Mouse (Mus musculus): Measurements from ENCODE around the gene 3110082J24Rik. TPM values are rescaled to one million over a fixed set of nuclear protein-coding genes. Genes with fewer than 3 reads are reported as not detected.
A peak's percentile ranks its signal among the peaks of the same experiment; 100 is the strongest.

Gene 3110082J24Rik
- polyA plus RNA-seq (2012), result not detected in 2 replicates

GRCm38 (mm10) chr5:30105668-30106300, at the start of gene 3110082J24Rik:
Gene 3110082J24Rik (minus strand): TSS chr5:30106086.
- Histone ChIP-seq H3K36me3 (ENCODE audit: control insufficient read depth) (no peaks in the 10 kb centered on the region), H3K4me1 (ENCODE audit: control insufficient read depth) (no peaks in the 10 kb centered on the region), H3K27me3 (ENCODE audit: control insufficient read depth) (peaks cover 86% of the 10 kb centered on the region), H3K9me3 (ENCODE audit: control insufficient read depth, low read length) (peaks cover 22% of the 10 kb centered on the region), H3K4me3 (replicated peaks) (no peak within 1 kb of the TSS)
- TF ChIP-seq TAL1 (IDR thresholded peaks at IDR 0.05; ENCODE audit: low read length), result no peak
- no peak for TF ChIP-seq GATA1 (IDR thresholded peaks at IDR 0.05; ENCODE audit: low read length)

DNA sequence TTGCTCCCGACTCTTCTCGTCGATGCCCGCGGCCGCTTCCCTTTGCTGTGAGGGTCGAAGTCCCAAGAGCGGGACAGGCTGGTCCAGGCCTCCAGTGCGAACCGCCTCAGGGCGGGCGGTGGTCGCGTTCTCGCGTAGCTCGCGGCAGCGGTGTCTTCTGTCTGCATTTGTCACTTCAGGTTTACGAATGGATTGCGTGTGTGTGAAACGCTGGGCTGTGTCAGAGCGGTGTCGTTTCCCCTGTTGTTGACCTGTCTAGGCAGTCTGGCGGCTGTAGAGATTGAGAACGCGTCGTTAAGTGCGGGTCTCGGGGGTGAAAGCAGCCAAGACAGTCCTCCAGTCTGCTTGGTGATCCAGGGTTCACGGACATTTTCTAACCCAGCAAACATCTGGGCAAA, 49.5 kb upstream of the 3110082J24Rik start:
- TF ChIP-seq TAL1 (IDR thresholded peaks at IDR 0.05; ENCODE audit: low read length), result no peak
- TF ChIP-seq GATA1 (IDR thresholded peaks at IDR 0.05; ENCODE audit: low read length), result no peak
- Histone ChIP-seq H3K9me3 (ENCODE audit: control insufficient read depth, low read length) (no peaks in the 10 kb centered on the region), H3K27me3 (ENCODE audit: control insufficient read depth) (no peaks in the 10 kb centered on the region), H3K4me3 (replicated peaks) (peak overlapping the region; percentile 100), H3K4me1 (ENCODE audit: control insufficient read depth) (peaks cover 30% of the 10 kb centered on the region), H3K36me3 (ENCODE audit: control insufficient read depth) (peaks cover 12% of the 10 kb centered on the region)

- H3K4me1 ChIP-seq (ENCODE audit: control insufficient read depth), result peaks cover 29% of the 10 kb centered on the region
- peaks cover 12% of the 10 kb centered on the region for H3K36me3 ChIP-seq (ENCODE audit: control insufficient read depth)
- H3K9me3 ChIP-seq (ENCODE audit: control insufficient read depth, low read length), result no peaks in the 10 kb centered on the region
- TF ChIP-seq GATA1 (IDR thresholded peaks at IDR 0.05; ENCODE audit: low read length) (no peak), TAL1 (IDR thresholded peaks at IDR 0.05; ENCODE audit: low read length) (no peak)
- H3K27me3 ChIP-seq (ENCODE audit: control insufficient read depth), result no peaks in the 10 kb centered on the region
- peak within 1 kb of the TSS; percentile 100 for H3K4me3 ChIP-seq (replicated peaks)
These were observed 48.8 kb upstream of the 3110082J24Rik start, which contains the start of the genes Hadha and Hadhb for GRCm38 (mm10) chr5:30154474-30155394. Gene Hadha (minus strand): TSS chr5:30155162. Gene Hadhb (plus strand): TSS chr5:30155248.

- H3K27me3 ChIP-seq (ENCODE audit: control insufficient read depth), result no peaks in the 10 kb centered on the region
- peaks cover 28% of the 10 kb centered on the region for H3K4me1 ChIP-seq (ENCODE audit: control insufficient read depth)
- peaks cover 12% of the 10 kb centered on the region for H3K36me3 ChIP-seq (ENCODE audit: control insufficient read depth)
- no peak for TF ChIP-seq GATA1 (IDR thresholded peaks at IDR 0.05; ENCODE audit: low read length)
- TF ChIP-seq TAL1 (IDR thresholded peaks at IDR 0.05; ENCODE audit: low read length), result no peak
- peak overlapping the region; percentile 100 for H3K4me3 ChIP-seq (replicated peaks)
- no peaks in the 10 kb centered on the region for H3K9me3 ChIP-seq (ENCODE audit: control insufficient read depth, low read length)
These were observed 48.1 kb upstream of the 3110082J24Rik start for GRCm38 (mm10) chr5:30154013-30154412.

- no peak for TF ChIP-seq GATA1 (IDR thresholded peaks at IDR 0.05; ENCODE audit: low read length)
- TF ChIP-seq TAL1 (IDR thresholded peaks at IDR 0.05; ENCODE audit: low read length), result no peak
- Histone ChIP-seq H3K36me3 (ENCODE audit: control insufficient read depth) (peaks cover 16% of the 10 kb centered on the region), H3K27me3 (ENCODE audit: control insufficient read depth) (no peaks in the 10 kb centered on the region), H3K4me1 (ENCODE audit: control insufficient read depth) (peaks cover 31% of the 10 kb centered on the region), H3K4me3 (replicated peaks) (peak overlapping the region; percentile 19), H3K9me3 (ENCODE audit: control insufficient read depth, low read length) (no peaks in the 10 kb centered on the region)
These were observed 47.3 kb upstream of the 3110082J24Rik start for GRCm38 (mm10) chr5:30153222-30153621.

- no peaks in the 10 kb centered on the region for H3K27me3 ChIP-seq (ENCODE audit: control insufficient read depth)
- no peak for TF ChIP-seq GATA1 (IDR thresholded peaks at IDR 0.05; ENCODE audit: low read length)
- no peak for TF ChIP-seq TAL1 (IDR thresholded peaks at IDR 0.05; ENCODE audit: low read length)
- peaks cover 31% of the 10 kb centered on the region for H3K4me1 ChIP-seq (ENCODE audit: control insufficient read depth)
- no peaks in the 10 kb centered on the region for H3K9me3 ChIP-seq (ENCODE audit: control insufficient read depth, low read length)
- H3K4me3 ChIP-seq (replicated peaks), result no peak overlapping the region
- H3K36me3 ChIP-seq (ENCODE audit: control insufficient read depth), result peaks cover 24% of the 10 kb centered on the region
These were observed 46.5 kb upstream of the 3110082J24Rik start for GRCm38 (mm10) chr5:30152413-30152812.

DNA sequence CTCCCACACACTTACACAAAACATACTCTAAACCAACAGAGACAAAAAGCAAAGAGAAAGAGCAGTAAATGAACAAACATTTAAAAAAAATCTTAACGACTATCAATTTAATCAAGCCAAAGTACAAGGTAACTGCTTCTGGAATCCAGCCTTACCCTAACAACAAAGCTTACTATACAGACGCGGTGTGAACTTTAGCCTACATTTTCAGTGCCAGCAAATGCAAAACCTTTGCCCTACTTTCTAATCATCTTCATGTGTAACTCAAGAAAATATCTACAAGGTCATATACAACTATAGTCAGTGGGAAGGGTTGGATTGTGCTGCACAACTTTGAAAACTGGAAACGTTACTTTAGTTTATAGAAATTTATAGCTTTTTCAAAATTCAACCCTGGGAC, 46.1 kb upstream of the 3110082J24Rik start:
- H3K4me3 ChIP-seq (replicated peaks), result no peak overlapping the region
- peaks cover 28% of the 10 kb centered on the region for H3K36me3 ChIP-seq (ENCODE audit: control insufficient read depth)
- no peaks in the 10 kb centered on the region for H3K27me3 ChIP-seq (ENCODE audit: control insufficient read depth)
- H3K9me3 ChIP-seq (ENCODE audit: control insufficient read depth, low read length), result no peaks in the 10 kb centered on the region
- TF ChIP-seq TAL1 (IDR thresholded peaks at IDR 0.05; ENCODE audit: low read length) (no peak), GATA1 (IDR thresholded peaks at IDR 0.05; ENCODE audit: low read length) (no peak)
- H3K4me1 ChIP-seq (ENCODE audit: control insufficient read depth), result peaks cover 28% of the 10 kb centered on the region

GRCm38 (mm10) chr5:30148133-30148920, 42.4 kb upstream of the 3110082J24Rik start:
- no peaks in the 10 kb centered on the region for H3K27me3 ChIP-seq (ENCODE audit: control insufficient read depth)
- H3K4me3 ChIP-seq (replicated peaks), result no peak overlapping the region
- TF ChIP-seq TAL1 (IDR thresholded peaks at IDR 0.05; ENCODE audit: low read length) (no peak), GATA1 (IDR thresholded peaks at IDR 0.05; ENCODE audit: low read length) (no peak)
- H3K36me3 ChIP-seq (ENCODE audit: control insufficient read depth), result peaks cover 61% of the 10 kb centered on the region
- no peaks in the 10 kb centered on the region for H3K9me3 ChIP-seq (ENCODE audit: control insufficient read depth, low read length)
- H3K4me1 ChIP-seq (ENCODE audit: control insufficient read depth), result peaks cover 12% of the 10 kb centered on the region

Data from erythroblast, embryonic 14.5 days (primary cell).